In genomic region chr9:22327099-22327474, GRCm38 (mm10) we compare ENCODE assay signal across 8 mouse cellular contexts. TPM values are rescaled to one million over a fixed set of nuclear protein-coding genes. Genes with fewer than 3 reads are reported as not detected.
DNase-seq lines count a peak whose midpoint lies in the region; ATAC-seq and TF ChIP-seq lines count a peak whose summit lies in the region.

No protein-coding gene starts in this region.

- intact Hi-C loops in heart, adult 2 months (cut with DNase I) = loop anchor here (2.0 to 5.0 kb wide), 3 partner anchors 18 to 100 kb away; partner anchors contain the start of genes 9530077C05Rik and Zfp809

- no peak for TF ChIP-seq CTCF in heart, adult 2 months (IDR thresholded peaks at IDR 0.05)

- TF ChIP-seq POLR2A in heart, adult 2 months (IDR thresholded peaks at IDR 0.05; ENCODE audit: insufficient read depth, low read depth, low read length) = no peak

- H3K36me3 ChIP-seq in heart, adult 2 months (ENCODE audit: control insufficient read depth, insufficient read depth, low read length) = no peaks in the 10 kb centered on the region
- H3K36me3 ChIP-seq in heart, embryonic 16.5 days (ENCODE audit: control insufficient read depth, insufficient read depth) = peaks cover under 1% of the 10 kb centered on the region; the same call in 1 of the 2 replicates

- peak; percentile 37 to 41 for DNase-seq in heart, adult 2 months
- DNase-seq in heart, adult 8-10 months (ENCODE audit: low spot score) = no peak
- DNase-seq in cerebellum, adult 8-10 months = peak; percentile 35
- DNase-seq in kidney, postnatal 25 days = peak; percentile 91 to 95
- peak; percentile 2 for DNase-seq in mesoderm, embryonic 11.5 days (ENCODE audit: low read depth, low spot score)
- DNase-seq in B cell, adult 2 months = no peak
- no peak for DNase-seq in thymus, postnatal 14 days

- H3K27ac ChIP-seq in heart, adult 2 months = peak overlapping the region; percentile 69
- H3K27ac ChIP-seq in heart, embryonic 16.5 days (ENCODE audit: low read length) = peak overlapping the region; percentile 68

- 25% methylated on average over 9 of the region's 9 CpGs for WGBS in heart, adult 2 months
- 22% methylated on average over 9 of the region's 9 CpGs for WGBS in heart, embryonic 16.5 days

- H3K79me2 ChIP-seq in heart, adult 2 months (replicated peaks; ENCODE audit: control insufficient read depth, insufficient read depth, low read length) = no peaks in the 10 kb centered on the region

- H3K9ac ChIP-seq in heart, adult 2 months (ENCODE audit: low read depth, low read length) = peak overlapping the region; percentile 77
- peak overlapping the region; percentile 67 for H3K9ac ChIP-seq in heart, embryonic 16.5 days (ENCODE audit: low read length)

- peak overlapping the region; percentile 69 for H3K4me3 ChIP-seq in heart, adult 2 months
- H3K4me3 ChIP-seq in heart, embryonic 16.5 days (ENCODE audit: low read length) = peak overlapping the region; percentile 63

- TF ChIP-seq EP300 in heart, adult 2 months (IDR thresholded peaks at IDR 0.05; ENCODE audit: insufficient read depth, low read depth, low read length) = no peak

- H3K9me3 ChIP-seq in heart, embryonic 16.5 days (replicated peaks; ENCODE audit: control insufficient read depth, low read length) = no peaks in the 10 kb centered on the region

- H3K4me2 ChIP-seq in heart, embryonic 16.5 days (ENCODE audit: low read depth, low read length) = peak overlapping the region; percentile 76

- ATAC-seq in heart, embryonic 16.5 days (replicated peaks; ENCODE audit: extremely low read depth, insufficient read depth, low FRiP score) = no peak

- H3K27me3 ChIP-seq in heart, adult 2 months (ENCODE audit: control insufficient read depth, insufficient read depth, low read length) = no peaks in the 10 kb centered on the region
- H3K27me3 ChIP-seq in heart, embryonic 16.5 days (ENCODE audit: control insufficient read depth, insufficient read depth, low read length) = no peaks in the 10 kb centered on the region

- H3K4me1 ChIP-seq in heart, adult 2 months (ENCODE audit: control insufficient read depth, insufficient read depth, low read length) = no peaks in the 10 kb centered on the region
- peaks cover 9% of the 10 kb centered on the region for H3K4me1 ChIP-seq in heart, embryonic 16.5 days (ENCODE audit: control insufficient read depth, insufficient read depth, low read length)

RNA-seq across cellular contexts. Expression of gene Zfp810, which starts 19.6 kb away (rescaled TPM):
- total RNA-seq in heart, adult 2 months (2021) = 1 to 10 TPM; 4.3 to 6.7 TPM
- 4.3 and 7.6 TPM in 2 replicates for polyA plus RNA-seq in heart, adult 2 months (2012; rRNA removed)
- 1 to 10 TPM; 4.5 to 8.9 (median 6.3) TPM for total RNA-seq in heart, adult 8-10 months (2022)
- polyA plus RNA-seq in heart, embryonic 16.5 days (2015; fragmentation: Nextera tagmentation; extraction: Ambion mirVana) = 13.3 and 14.7 TPM in 2 replicates

Comparison
In these comparisons a context has a peak if more than half of its experiments do, and no peak if none do; other contexts are left out.
1. DNase-seq: peak in heart, adult 2 months (2 of 2), cerebellum, adult 8-10 months (single experiment), kidney, postnatal 25 days (2 of 2) and mesoderm, embryonic 11.5 days (single experiment); none in heart, adult 8-10 months (single experiment), B cell, adult 2 months (0 of 2) and thymus, postnatal 14 days (single experiment).